Mouse (Mus musculus): ENCODE measurements at regions not wholly inside any gene's neighbourhood (a gene's known extent, or its start where the extent isn't known, plus 50 kb on each side); places are given as distances from the start of the nearest gene placed in this dataset.

DNA sequence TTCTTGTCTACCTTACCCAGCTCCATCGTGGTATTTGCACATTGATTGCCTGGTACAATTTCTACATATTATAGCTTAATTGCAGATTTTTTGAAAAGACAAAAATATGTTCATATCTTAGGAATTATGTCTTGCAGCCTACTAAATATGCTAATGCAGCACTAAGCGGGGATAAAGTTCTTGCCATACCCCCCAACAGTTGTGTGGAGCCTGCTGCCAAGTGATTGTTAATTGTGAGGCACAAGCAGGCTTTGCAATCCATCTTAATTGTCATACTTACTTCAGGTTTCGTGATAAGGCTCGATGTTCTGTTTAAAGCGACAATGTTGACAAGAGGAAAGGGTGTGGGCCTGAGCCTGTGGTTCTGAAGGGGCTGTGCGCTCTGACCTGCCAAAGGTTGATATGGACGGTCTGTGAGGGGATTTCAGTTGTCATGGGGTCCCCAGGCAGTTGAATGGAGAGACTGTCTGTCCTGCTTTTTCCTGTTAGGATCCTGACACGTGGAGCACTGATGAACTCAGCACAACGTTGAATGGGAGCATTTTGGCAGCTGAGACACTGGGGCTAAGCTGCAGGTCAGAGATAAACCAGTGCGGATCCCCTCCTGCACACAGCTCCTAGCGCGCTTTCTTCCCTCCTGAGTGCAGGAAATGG, 54.5 kb upstream of the Zeb2 start:
- no peaks in the 10 kb centered on the region for H3K9me3 ChIP-seq (replicated peaks; ENCODE audit: insufficient read depth, low read length)
- no peaks in the 10 kb centered on the region; the same call in 1 of the 2 replicates for H3K79me2 ChIP-seq (ENCODE audit: control insufficient read depth, insufficient read depth, low read length, poor library complexity)
- H3K27ac ChIP-seq (ENCODE audit: control insufficient read depth, low read depth, low read length): peak overlapping the region; percentile 99
- DNase-seq (ENCODE audit: low read depth, low spot score): peak; percentile 94
- H3K4me1 ChIP-seq (ENCODE audit: control insufficient read depth in 1 of 2, insufficient read depth in 2 of 2, low read length in 2 of 2): peaks cover 5 to 22% of the 10 kb centered on the region in 2 experiments; a peak in 3 of 4 replicates
- H3K9ac ChIP-seq (ENCODE audit: control insufficient read depth, low read depth, low read length, poor library complexity, severe bottlenecking): peak overlapping the region; percentile 78
- peaks cover 0 to 12% of the 10 kb centered on the region in 2 experiments; a peak in 2 of 4 replicates for H3K36me3 ChIP-seq (ENCODE audit: control insufficient read depth in 1 of 2, insufficient read depth in 2 of 2, low read length in 2 of 2)
- peak overlapping the region; percentile 53 to 81 for H3K4me3 ChIP-seq (ENCODE audit: control insufficient read depth in 1 of 2, insufficient read depth in 1 of 2, low read depth in 2 of 2, low read length in 2 of 2)
- TF ChIP-seq UBTF (IDR thresholded peaks at IDR 0.05; ENCODE audit: borderline replicate concordance, insufficient read depth, low read depth, low read length) (no peak), CHD1 (IDR thresholded peaks at IDR 0.05; ENCODE audit: low read depth, low read length) (no peak), HCFC1 (IDR thresholded peaks at IDR 0.05; ENCODE audit: low read depth, low read length) (no peak), POLR2AphosphoS5 (IDR thresholded peaks at IDR 0.05; ENCODE audit: borderline replicate concordance, low read depth, low read length) (no peak), ELF1 (IDR thresholded peaks at IDR 0.05; ENCODE audit: low read depth, low read length) (no peak), BHLHE40 (IDR thresholded peaks at IDR 0.05; ENCODE audit: borderline replicate concordance, low read depth, low read length) (peak; percentile 59; the same call in 1 of the 2 replicates), POLR2AphosphoS2 (IDR thresholded peaks at IDR 0.05; ENCODE audit: low read length) (no peak), USF1 (IDR thresholded peaks at IDR 0.05; ENCODE audit: low read depth, low read length) (peak; percentile 52; the same call in 1 of the 2 replicates), TAL1 (IDR thresholded peaks at IDR 0.05; ENCODE audit: low read length) (peak; percentile 98), MAX (IDR thresholded peaks at IDR 0.05; ENCODE audit: low read length) (peak; percentile 93), TCF12 (IDR thresholded peaks at IDR 0.05; ENCODE audit: low read depth, low read length) (peak; percentile 80), TBP (IDR thresholded peaks at IDR 0.05; ENCODE audit: low read depth, low read length) (no peak), ZMIZ1 (IDR thresholded peaks at IDR 0.05; ENCODE audit: low read depth, low read length) (peak; percentile 43; the same call in 1 of the 2 replicates), SIN3A (IDR thresholded peaks at IDR 0.05; ENCODE audit: low read length) (peak; percentile 87), NRF1 (IDR thresholded peaks at IDR 0.05; ENCODE audit: insufficient read depth, low read depth, low read length, poor library complexity, severe bottlenecking) (no peak), GATA1 (IDR thresholded peaks at IDR 0.05; ENCODE audit: low read depth, low read length) (peak; percentile 77), E2F4 (IDR thresholded peaks at IDR 0.05; ENCODE audit: borderline replicate concordance, low read depth, low read length) (no peak), CHD2 (IDR thresholded peaks at IDR 0.05; ENCODE audit: low read length) (no peak), GABPA (IDR thresholded peaks at IDR 0.05; ENCODE audit: low read depth, low read length) (no peak), MAZ (IDR thresholded peaks at IDR 0.05; ENCODE audit: low read depth, low read length) (peak; percentile 77; the same call in 1 of the 2 replicates), EP300 (IDR thresholded peaks at IDR 0.05; ENCODE audit: low read depth in 1 of 2, low read length in 2 of 2) (peak; percentile 73 to 78), NELFE (IDR thresholded peaks at IDR 0.05; ENCODE audit: low read depth, low read length) (peak; percentile 11; the same call in 1 of the 2 replicates), MXI1 (IDR thresholded peaks at IDR 0.05; ENCODE audit: low read depth, low read length) (peak; percentile 96), MYC (IDR thresholded peaks at IDR 0.05; ENCODE audit: low read depth, low read length) (peak; percentile 98), ZKSCAN1 (IDR thresholded peaks at IDR 0.05; ENCODE audit: low read depth, low read length) (no peak), SMC3 (IDR thresholded peaks at IDR 0.05; ENCODE audit: low read depth, low read length) (peak; percentile 23; the same call in 1 of the 2 replicates), POLR2A (IDR thresholded peaks at IDR 0.05; ENCODE audit: control insufficient read depth in 1 of 2, insufficient read depth in 1 of 2, low read depth in 1 of 2, low read length in 2 of 2, poor library complexity in 1 of 2) (peak in 1 of 2 experiments; percentile 59; a peak in 2 of 4 replicates), CTCF (IDR thresholded peaks at IDR 0.05 in 2 of 3, conservative IDR thresholded peaks at IDR 0.05 in 1 of 3; ENCODE audit: control insufficient read depth in 1 of 3, insufficient read depth in 1 of 3, low read depth in 2 of 3, low read length in 3 of 3, poor library complexity in 1 of 3, severe bottlenecking in 1 of 3) (no peak), ETS1 (IDR thresholded peaks at IDR 0.05; ENCODE audit: low read depth, low read length) (peak; percentile 77), ZNF384 (IDR thresholded peaks at IDR 0.05; ENCODE audit: low read depth, low read length) (no peak), MYB (IDR thresholded peaks at IDR 0.05; ENCODE audit: low read depth, low read length) (0 out of 2 replicates have a peak, but pooled peaks have one; percentile 46), ZC3H11A (IDR thresholded peaks at IDR 0.05; ENCODE audit: low read depth, low read length) (0 out of 2 replicates have a peak, but pooled peaks have one; percentile 16), KAT2A (conservative IDR thresholded peaks at IDR 0.05; ENCODE audit: low read depth, low read length) (no peak; the same call in 1 of the 2 replicates), RCOR1 (IDR thresholded peaks at IDR 0.05; ENCODE audit: low read depth, low read length) (peak; percentile 30; the same call in 1 of the 2 replicates), MAFK (IDR thresholded peaks at IDR 0.05; ENCODE audit: borderline replicate concordance, low read depth, low read length) (peak; percentile 59), JUND (IDR thresholded peaks at IDR 0.05; ENCODE audit: low read depth, low read length) (no peak)
- no peaks in the 10 kb centered on the region for H3K27me3 ChIP-seq (ENCODE audit: control insufficient read depth in 1 of 2, insufficient read depth in 2 of 2, low read length in 2 of 2)
